Mouse (Mus musculus): ENCODE data around the gene Gm8020. TPM values are rescaled to one million over a fixed set of nuclear protein-coding genes. Genes with fewer than 3 reads are reported as not detected.
"Not testable (repeated sequence)": the region's sequence is repeated elsewhere in the genome, so short reads cannot be mapped to it uniquely, and the experiment has no call there.

Gene Gm8020
- polyA plus RNA-seq (2015; fragmentation: Nextera tagmentation; extraction: Ambion mirVana), result 0.12 TPM in 1 of 2 replicates, not detected in the other

- H3K9ac ChIP-seq; H3K27ac ChIP-seq; H3K4me3 ChIP-seq; H3K9me3 ChIP-seq; ATAC-seq (ENCODE audit: low FRiP score); H3K36me3 ChIP-seq; H3K27me3 ChIP-seq; H3K4me2 ChIP-seq; H3K4me1 ChIP-seq (replicated peaks): not testable (repeated sequence)
- WGBS, result 96% methylated on average over 2 of the region's 3 CpGs
Measured at GRCm38 (mm10) chr14:42502249-42502648, at the start of gene Gm8020. Gm8020 (minus strand) TSS chr14:42502349.

- H3K4me2 ChIP-seq; H3K36me3 ChIP-seq; H3K4me3 ChIP-seq; H3K27me3 ChIP-seq; H3K4me1 ChIP-seq (replicated peaks); H3K27ac ChIP-seq; H3K9me3 ChIP-seq; H3K9ac ChIP-seq: not testable (repeated sequence)
- ATAC-seq (ENCODE audit: low FRiP score), result peak; percentile 83
- WGBS, result 12% methylated on average over 24 of the region's 31 CpGs
Measured at GRCm38 (mm10) chr14:42543170-42543701, 41.1 kb upstream of the Gm8020 start.

- peak; percentile 59; the same call in 1 of the 2 replicates for ATAC-seq (ENCODE audit: low FRiP score)
Measured at GRCm38 (mm10) chr14:42542316-42543169, 40.4 kb upstream of the Gm8020 start.

GRCm38 (mm10) chr14:42524182-42524581 is 22.0 kb upstream of the Gm8020 start, which contains the start of gene Gm8024:
Gm8024 (minus strand) TSS chr14:42524282.
- not testable (repeated sequence) for H3K9me3 ChIP-seq; ATAC-seq (ENCODE audit: low FRiP score); H3K4me2 ChIP-seq; H3K4me1 ChIP-seq (replicated peaks); H3K27me3 ChIP-seq; H3K9ac ChIP-seq; H3K27ac ChIP-seq; H3K36me3 ChIP-seq; H3K4me3 ChIP-seq
- 100% methylated on average over 1 of the region's 3 CpGs for WGBS

More at GRCm38 (mm10) chr14:42542316-42543169, 40.4 kb upstream of the Gm8020 start:
- not testable (repeated sequence) for H3K9me3 ChIP-seq; H3K36me3 ChIP-seq; H3K27ac ChIP-seq; H3K4me2 ChIP-seq; H3K9ac ChIP-seq; H3K4me3 ChIP-seq; H3K4me1 ChIP-seq (replicated peaks); H3K27me3 ChIP-seq
- WGBS, result 27% methylated on average over 20 of the region's 29 CpGs

- not testable (repeated sequence) for H3K27ac ChIP-seq; ATAC-seq (ENCODE audit: low FRiP score); H3K4me1 ChIP-seq (replicated peaks); H3K27me3 ChIP-seq; H3K36me3 ChIP-seq; H3K9me3 ChIP-seq; H3K4me3 ChIP-seq; H3K4me2 ChIP-seq; H3K9ac ChIP-seq
- WGBS, result 62% methylated on average over 2 of the region's 2 CpGs
Measured at GRCm38 (mm10) chr14:42463581-42463980, 38.6 kb downstream of the Gm8020 start, which contains the start of gene Gm8011. Gm8011 (plus strand) TSS chr14:42463881.

Other genes starting within 250 kb of the Gm8020 start
- not detected in 2 replicates for gene Gm17026, start 242.3 kb downstream of the Gm8020 start, polyA plus RNA-seq (2015; fragmentation: Nextera tagmentation; extraction: Ambion mirVana)
- not detected in 2 replicates for gene Gm9611, start 205.0 kb downstream of the Gm8020 start, polyA plus RNA-seq (2015; fragmentation: Nextera tagmentation; extraction: Ambion mirVana)
- not detected in 2 replicates for gene Gm7995, start 192.1 kb downstream of the Gm8020 start, polyA plus RNA-seq (2015; fragmentation: Nextera tagmentation; extraction: Ambion mirVana)
- gene Gm8005, start 62.7 kb downstream of the Gm8020 start, polyA plus RNA-seq (2015; fragmentation: Nextera tagmentation; extraction: Ambion mirVana), result not detected in 2 replicates
- gene Gm8011, start 38.5 kb downstream of the Gm8020 start, polyA plus RNA-seq (2015; fragmentation: Nextera tagmentation; extraction: Ambion mirVana), result not detected in 2 replicates
- not detected in 2 replicates for gene Gm8024, start 21.9 kb upstream of the Gm8020 start, polyA plus RNA-seq (2015; fragmentation: Nextera tagmentation; extraction: Ambion mirVana)
- not detected in 2 replicates for gene Gm17124, start 97.5 kb upstream of the Gm8020 start, polyA plus RNA-seq (2015; fragmentation: Nextera tagmentation; extraction: Ambion mirVana)
- not detected in 2 replicates for gene Gm3633, start 139.6 kb upstream of the Gm8020 start, polyA plus RNA-seq (2015; fragmentation: Nextera tagmentation; extraction: Ambion mirVana)
- gene Gm10378, start 153.6 kb upstream of the Gm8020 start, polyA plus RNA-seq (2015; fragmentation: Nextera tagmentation; extraction: Ambion mirVana), result not detected in 2 replicates